Mouse (Mus musculus) right cerebral cortex, postnatal 36 days (tissue): Measurements from ENCODE around the gene Smarce1.

Experiments used
- DNase-seq, 2 experiments: peaks; one replicate each; pipeline ENCODE4 v3.0.0; 2022; ENCODE audit warnings: low spot score in 2 of 2, mixed read lengths in 1 of 2

Gene Smarce1

GRCm38 (mm10) chr11:99229641-99230260, 1.1 kb downstream of the Smarce1 start:
- DNase-seq: no peak

- DNase-seq: no peak
These were observed 4.5 kb downstream of the Smarce1 start for GRCm38 (mm10) chr11:99226298-99226697.

GRCm38 (mm10) chr11:99223310-99223709, 7.5 kb downstream of the Smarce1 start:
- DNase-seq: no peak

- no peak for DNase-seq
These were observed 9.0 kb downstream of the Smarce1 start for GRCm38 (mm10) chr11:99221811-99222210.

- no peak for DNase-seq
These were observed 13.4 kb downstream of the Smarce1 start for GRCm38 (mm10) chr11:99217248-99217986.

GRCm38 (mm10) chr11:99216181-99216580, 14.6 kb downstream of the Smarce1 start:
- peak in 1 of 2 experiments; percentile 17 for DNase-seq

GRCm38 (mm10) chr11:99212693-99213092, 18.1 kb downstream of the Smarce1 start:
- no peak for DNase-seq

- DNase-seq: no peak
These were observed 18.9 kb downstream of the Smarce1 start for GRCm38 (mm10) chr11:99211964-99212363.

GRCm38 (mm10) chr11:99208105-99208669, 22.6 kb downstream of the Smarce1 start:
- no peak for DNase-seq

- no peak for DNase-seq
These were observed 23.4 kb downstream of the Smarce1 start for GRCm38 (mm10) chr11:99207449-99207848.

GRCm38 (mm10) chr11:99206954-99207353, 23.9 kb downstream of the Smarce1 start:
- DNase-seq: no peak

GRCm38 (mm10) chr11:99189154-99189582, 41.6 kb downstream of the Smarce1 start:
- DNase-seq: no peak

- no peak for DNase-seq
These were observed 43.5 kb downstream of the Smarce1 start for GRCm38 (mm10) chr11:99187348-99187747.

- no peak for DNase-seq
These were observed 44.0 kb downstream of the Smarce1 start for GRCm38 (mm10) chr11:99186836-99187235.

- DNase-seq: no peak
These were observed 48.2 kb downstream of the Smarce1 start for GRCm38 (mm10) chr11:99182575-99182974.

- no peak for DNase-seq
These were observed 50.7 kb downstream of the Smarce1 start for GRCm38 (mm10) chr11:99180071-99180470.

GRCm38 (mm10) chr11:99177925-99178198, 53.0 kb downstream of the Smarce1 start:
- no peak for DNase-seq

GRCm38 (mm10) chr11:99177054-99177924, 53.5 kb downstream of the Smarce1 start:
- DNase-seq: no peak

- DNase-seq: no peak
These were observed 58.8 kb downstream of the Smarce1 start for GRCm38 (mm10) chr11:99172002-99172401.

GRCm38 (mm10) chr11:99171442-99171841, 59.4 kb downstream of the Smarce1 start:
- DNase-seq: no peak

GRCm38 (mm10) chr11:99170547-99171267, 60.1 kb downstream of the Smarce1 start:
- no peak for DNase-seq

- DNase-seq: no peak
These were observed 60.8 kb downstream of the Smarce1 start for GRCm38 (mm10) chr11:99170005-99170404.
